Mouse (Mus musculus) layer of hippocampus, adult 18-20 months (tissue): ENCODE results near the gene Rnasek. TPM values are rescaled to one million over a fixed set of nuclear protein-coding genes. Genes with fewer than 3 reads are reported as not detected.

Experiments used
- DNase-seq, 2 experiments: peaks; one replicate each; pipeline ENCODE4 v3.0.0; 2022; ENCODE audit warnings: low spot score in 2 of 2
- total RNA-seq, 2 experiments: library from RNA; stranded (reverse); gene quantifications; 2 replicates each; pipeline ENCODE4 v1.2.3; 2021

Gene Rnasek
- total RNA-seq, 2 experiments from 2014 or later: 262 to 272 TPM

GRCm38 (mm10) chr11:70218741-70219470 is 20.7 kb downstream of the Rnasek start:
- no peak for DNase-seq

- DNase-seq: no peak
Measured at GRCm38 (mm10) chr11:70218039-70218438, 21.6 kb downstream of the Rnasek start.

GRCm38 (mm10) chr11:70216103-70216502 is 23.5 kb downstream of the Rnasek start:
- no peak for DNase-seq

GRCm38 (mm10) chr11:70215301-70215700 is 24.3 kb downstream of the Rnasek start:
- no peak for DNase-seq

- DNase-seq: no peak
Measured at GRCm38 (mm10) chr11:70214856-70215209, 24.8 kb downstream of the Rnasek start.

GRCm38 (mm10) chr11:70214191-70214855 is 25.3 kb downstream of the Rnasek start:
- DNase-seq: no peak

GRCm38 (mm10) chr11:70213736-70214135 is 25.9 kb downstream of the Rnasek start:
- peak in 1 of 2 experiments; percentile 49 for DNase-seq

GRCm38 (mm10) chr11:70212896-70213295 is 26.7 kb downstream of the Rnasek start:
- DNase-seq: peak in 1 of 2 experiments; percentile 87

GRCm38 (mm10) chr11:70212423-70212822 is 27.2 kb downstream of the Rnasek start, which contains the start of gene Slc16a11:
Slc16a11 (plus strand) TSS chr11:70212752.
- DNase-seq: no peak

- no peak for DNase-seq
Measured at GRCm38 (mm10) chr11:70211972-70212371, 27.7 kb downstream of the Rnasek start.

GRCm38 (mm10) chr11:70210681-70211080 is 29.0 kb downstream of the Rnasek start:
- DNase-seq: no peak

GRCm38 (mm10) chr11:70208778-70209388 is 30.8 kb downstream of the Rnasek start:
- DNase-seq: no peak

- no peak for DNase-seq
Measured at GRCm38 (mm10) chr11:70207283-70207682, 32.4 kb downstream of the Rnasek start.

GRCm38 (mm10) chr11:70206801-70207200 is 32.8 kb downstream of the Rnasek start:
- DNase-seq: no peak

- DNase-seq: peak in 1 of 2 experiments; percentile 80
Measured at GRCm38 (mm10) chr11:70201691-70202090, 38.0 kb downstream of the Rnasek start.

GRCm38 (mm10) chr11:70200036-70200608 is 39.5 kb downstream of the Rnasek start:
- no peak for DNase-seq

GRCm38 (mm10) chr11:70199107-70199506 is 40.5 kb downstream of the Rnasek start:
- no peak for DNase-seq

- DNase-seq: no peak
Measured at GRCm38 (mm10) chr11:70198332-70198731, 41.3 kb downstream of the Rnasek start.

- no peak for DNase-seq
Measured at GRCm38 (mm10) chr11:70193354-70194285, 46.0 kb downstream of the Rnasek start.

- DNase-seq: no peak
Measured at GRCm38 (mm10) chr11:70192157-70192556, 47.5 kb downstream of the Rnasek start.

GRCm38 (mm10) chr11:70191188-70191587 is 48.5 kb downstream of the Rnasek start:
- DNase-seq: no peak
